Mouse (Mus musculus): ENCODE measurements around the gene Top2a.

Top2a gene

GRCm38 (mm10) chr11:98983551-98983950 is 40.4 kb downstream of the Top2a start:
- DNase-seq (ENCODE audit: low read depth, low spot score): no peak

- no peak for DNase-seq (ENCODE audit: low read depth, low spot score)
Measured at GRCm38 (mm10) chr11:98982773-98983133, 41.2 kb downstream of the Top2a start, which contains the start of gene Gjd3. Gene Gjd3 (minus strand): TSS chr11:98983016.

GRCm38 (mm10) chr11:98981997-98982772 is 41.8 kb downstream of the Top2a start:
- DNase-seq (ENCODE audit: low read depth, low spot score): peak; percentile 85

- DNase-seq (ENCODE audit: low read depth, low spot score): no peak
Measured at GRCm38 (mm10) chr11:98981289-98981996, 42.5 kb downstream of the Top2a start.

GRCm38 (mm10) chr11:98979356-98979755 is 44.6 kb downstream of the Top2a start:
- DNase-seq (ENCODE audit: low read depth, low spot score): no peak

- no peak for DNase-seq (ENCODE audit: low read depth, low spot score)
Measured at GRCm38 (mm10) chr11:98978526-98979148, 45.4 kb downstream of the Top2a start.

- peak; percentile 73 for DNase-seq (ENCODE audit: low read depth, low spot score)
Measured at GRCm38 (mm10) chr11:98974871-98975719, 48.9 kb downstream of the Top2a start.

- DNase-seq (ENCODE audit: low read depth, low spot score): no peak
Measured at GRCm38 (mm10) chr11:98974213-98974612, 49.8 kb downstream of the Top2a start.

- DNase-seq (ENCODE audit: low read depth, low spot score): no peak
Measured at GRCm38 (mm10) chr11:98973584-98973983, 50.4 kb downstream of the Top2a start.

- DNase-seq (ENCODE audit: low read depth, low spot score): no peak
Measured at GRCm38 (mm10) chr11:98972801-98973360, 51.1 kb downstream of the Top2a start.

GRCm38 (mm10) chr11:98972215-98972614 is 51.8 kb downstream of the Top2a start:
- peak; percentile 80 for DNase-seq (ENCODE audit: low read depth, low spot score)

- DNase-seq (ENCODE audit: low read depth, low spot score): no peak
Measured at GRCm38 (mm10) chr11:98971316-98972031, 52.5 kb downstream of the Top2a start.

- no peak for DNase-seq (ENCODE audit: low read depth, low spot score)
Measured at GRCm38 (mm10) chr11:98970191-98970925, 53.6 kb downstream of the Top2a start.

- no peak for DNase-seq (ENCODE audit: low read depth, low spot score)
Measured at GRCm38 (mm10) chr11:98969496-98969927, 54.5 kb downstream of the Top2a start.

GRCm38 (mm10) chr11:98968716-98969495 is 55.1 kb downstream of the Top2a start:
- peak; percentile 95 for DNase-seq (ENCODE audit: low read depth, low spot score)

GRCm38 (mm10) chr11:98968079-98968478 is 55.9 kb downstream of the Top2a start:
- DNase-seq (ENCODE audit: low read depth, low spot score): no peak

GRCm38 (mm10) chr11:98966499-98967141 is 57.4 kb downstream of the Top2a start:
- peak; percentile 69 for DNase-seq (ENCODE audit: low read depth, low spot score)

- DNase-seq (ENCODE audit: low read depth, low spot score): no peak
Measured at GRCm38 (mm10) chr11:98965416-98966077, 58.4 kb downstream of the Top2a start.

Measured in mesoderm, embryonic 11.5 days (tissue).